Mouse (Mus musculus): ENCODE results near the gene Fcna.

The Fcna gene

DNA sequence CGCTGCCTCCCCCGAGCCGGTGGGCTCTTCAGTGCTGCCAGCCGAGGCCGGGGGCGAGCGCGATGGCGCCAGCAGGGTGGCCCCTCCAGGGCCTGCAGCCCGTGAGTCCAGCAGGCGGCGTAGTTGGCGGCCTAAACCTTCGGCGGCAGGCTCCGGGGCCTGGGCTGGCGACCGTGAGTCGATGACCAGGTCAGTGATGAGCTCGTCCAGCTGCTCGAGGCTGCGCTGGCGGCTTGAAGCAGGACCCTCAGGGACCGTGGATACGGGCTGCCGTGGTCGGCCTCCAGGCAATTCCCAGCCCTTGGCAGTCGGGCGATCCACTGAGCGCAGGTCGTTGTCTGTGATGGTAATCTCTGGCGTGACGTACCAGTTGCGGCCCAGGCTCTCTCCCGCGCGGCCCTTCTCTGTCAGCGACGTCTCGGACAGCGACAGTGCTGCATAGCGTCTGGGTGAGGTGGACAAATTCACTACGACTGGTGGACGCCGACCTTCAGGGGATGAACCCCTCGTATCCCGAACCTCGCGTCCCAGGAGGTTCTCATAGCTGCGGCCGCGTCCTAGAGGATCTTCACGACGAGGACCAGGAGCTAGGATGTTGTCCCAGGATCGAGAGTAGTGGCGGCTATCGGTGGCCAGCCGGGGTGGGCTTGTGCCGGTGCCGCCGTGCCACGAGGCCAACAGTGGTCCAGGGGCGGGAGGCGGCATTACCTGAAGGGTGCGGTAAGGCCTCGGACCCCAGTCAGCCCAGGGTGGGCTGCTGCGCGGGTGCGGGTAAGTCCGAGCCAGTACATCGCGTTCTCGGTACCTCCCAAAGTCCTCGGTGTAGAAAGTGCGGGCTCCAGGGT lies 49.7 kb downstream of the Fcna start:
- peak; percentile 67 to 77 for DNase-seq

DNA sequence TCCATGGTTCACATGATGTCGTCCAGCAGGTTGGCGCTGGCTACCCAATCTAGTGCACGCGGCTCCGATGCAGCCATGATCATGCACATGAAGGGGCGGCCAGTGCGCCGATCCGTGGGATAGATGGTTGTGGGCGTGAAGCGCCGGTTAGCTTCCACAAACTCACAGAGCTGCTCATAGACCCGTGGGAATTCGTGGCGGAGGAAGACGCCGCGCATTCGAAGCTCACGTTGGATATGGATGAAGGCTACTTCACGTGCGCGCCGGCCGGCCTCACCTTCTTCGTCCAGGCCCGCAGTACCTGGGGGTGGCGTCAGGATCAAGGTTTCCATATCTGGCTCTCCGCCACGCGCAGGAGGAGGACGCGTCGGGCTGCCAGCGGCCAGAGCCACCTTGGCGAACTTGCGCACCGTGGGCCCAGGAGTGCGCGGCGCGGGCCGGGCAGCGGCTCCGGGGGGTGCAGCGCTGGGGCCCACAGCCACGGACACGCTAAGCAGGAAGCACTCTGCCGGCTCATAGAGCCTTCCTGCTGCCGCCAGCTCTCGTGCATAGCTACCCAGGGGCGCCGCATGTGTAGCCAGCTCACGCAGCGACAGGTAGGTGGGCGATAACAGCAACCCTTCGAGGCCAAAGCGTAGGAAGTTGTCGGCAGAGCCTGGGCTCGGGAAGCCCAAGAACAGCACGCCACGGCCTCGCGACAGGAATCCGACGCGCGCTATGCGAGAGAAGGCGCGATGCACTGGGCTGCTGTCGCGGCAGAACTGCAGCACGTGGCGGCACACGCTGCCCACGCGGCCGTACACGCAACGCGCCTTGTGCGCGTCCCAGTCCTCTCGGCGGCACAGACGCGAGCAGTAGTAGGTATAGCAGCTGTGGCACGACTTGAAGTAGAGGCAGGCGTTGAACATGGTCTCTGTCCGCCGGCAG lies 50.6 kb downstream of the Fcna start:
- peak; percentile 60 to 63 for DNase-seq

DNA sequence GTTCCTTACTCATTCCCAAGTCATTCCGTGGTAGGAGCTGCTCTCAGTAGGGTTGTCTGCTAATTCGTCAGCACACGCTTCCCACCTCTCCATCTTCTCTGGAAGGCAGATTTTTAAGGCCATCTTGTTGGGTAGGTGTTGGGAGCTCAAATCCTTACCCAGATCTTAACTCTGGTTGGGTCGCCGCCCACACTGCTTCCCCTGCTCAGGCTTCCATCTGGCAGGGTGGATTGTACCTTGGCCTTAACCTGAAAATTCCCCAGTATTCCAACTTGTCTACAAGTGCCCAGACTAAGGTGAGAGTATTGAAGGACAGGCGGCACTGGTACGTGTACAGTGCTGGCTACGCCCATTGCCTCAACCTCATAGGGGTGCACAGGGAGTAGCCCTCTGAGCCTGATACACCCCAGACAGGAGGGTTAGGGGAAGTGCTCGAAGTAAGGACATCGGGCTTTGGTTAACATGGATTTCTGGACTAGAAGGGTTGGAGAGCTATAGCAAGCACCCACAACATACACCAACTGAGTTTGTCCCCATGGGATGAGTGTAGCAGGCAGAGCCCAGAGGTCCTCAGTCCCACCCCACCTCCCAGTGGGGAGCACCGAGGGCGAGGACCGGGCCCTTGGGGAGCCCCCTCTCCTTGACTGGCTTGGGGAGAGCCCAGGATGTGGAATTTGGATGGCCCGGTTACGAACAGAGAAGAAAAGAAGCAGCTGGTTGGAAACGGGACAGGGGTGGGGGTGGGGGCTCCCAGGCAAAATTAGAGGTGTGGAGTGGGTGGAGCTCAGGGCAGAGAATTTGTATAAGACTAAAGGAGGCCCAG lies 51.6 kb downstream of the Fcna start:
- DNase-seq, result peak; percentile 39 to 49

- DNase-seq, result peak; percentile 77 to 81
Measured at GRCm38 (mm10) chr2:25575432-25576027, 52.3 kb downstream of the Fcna start.
